Mouse (Mus musculus): Measurements from ENCODE around the gene Pnlip.

The Pnlip gene

GRCm38 (mm10) chr19:58652198-58652597, at the start of gene Pnlip:
Gene Pnlip, plus strand, starts transcription at chr19:58652498.
- DNase-seq (ENCODE audit: low read depth) = no peak

GRCm38 (mm10) chr19:58609716-58610115, 42.6 kb upstream of the Pnlip start:
- no peak for DNase-seq (ENCODE audit: low read depth)

- DNase-seq (ENCODE audit: low read depth) = no peak
These were observed 39.6 kb upstream of the Pnlip start for GRCm38 (mm10) chr19:58612745-58613144.

- DNase-seq (ENCODE audit: low read depth) = no peak
These were observed 35.7 kb upstream of the Pnlip start for GRCm38 (mm10) chr19:58616606-58617005.

- no peak for DNase-seq (ENCODE audit: low read depth)
These were observed 31.6 kb upstream of the Pnlip start for GRCm38 (mm10) chr19:58620661-58621060.

GRCm38 (mm10) chr19:58621646-58622045, 30.7 kb upstream of the Pnlip start:
- no peak for DNase-seq (ENCODE audit: low read depth)

- DNase-seq (ENCODE audit: low read depth) = no peak
These were observed 27.5 kb upstream of the Pnlip start for GRCm38 (mm10) chr19:58624799-58625198.

- no peak for DNase-seq (ENCODE audit: low read depth)
These were observed 26.9 kb upstream of the Pnlip start for GRCm38 (mm10) chr19:58625254-58625947.

- DNase-seq (ENCODE audit: low read depth) = no peak
These were observed 24.6 kb upstream of the Pnlip start for GRCm38 (mm10) chr19:58627406-58628337.

GRCm38 (mm10) chr19:58629351-58629773, 22.9 kb upstream of the Pnlip start:
- no peak for DNase-seq (ENCODE audit: low read depth)

- no peak for DNase-seq (ENCODE audit: low read depth)
These were observed 2.3 kb upstream of the Pnlip start for GRCm38 (mm10) chr19:58650036-58650435.

GRCm38 (mm10) chr19:58662098-58662497, 9.8 kb downstream of the Pnlip start:
- no peak for DNase-seq (ENCODE audit: low read depth)

- DNase-seq (ENCODE audit: low read depth) = no peak
These were observed 11.0 kb downstream of the Pnlip start for GRCm38 (mm10) chr19:58663317-58663716.

GRCm38 (mm10) chr19:58664901-58665300, 12.6 kb downstream of the Pnlip start:
- DNase-seq (ENCODE audit: low read depth) = no peak

GRCm38 (mm10) chr19:58674644-58675043, 22.3 kb downstream of the Pnlip start:
- DNase-seq (ENCODE audit: low read depth) = no peak

GRCm38 (mm10) chr19:58677117-58677516, 24.8 kb downstream of the Pnlip start:
- DNase-seq (ENCODE audit: low read depth) = no peak

- no peak for DNase-seq (ENCODE audit: low read depth)
These were observed 36.6 kb downstream of the Pnlip start for GRCm38 (mm10) chr19:58688933-58689332.

- DNase-seq (ENCODE audit: low read depth) = no peak
These were observed 43.0 kb downstream of the Pnlip start for GRCm38 (mm10) chr19:58695314-58695713.

- no peak for DNase-seq (ENCODE audit: low read depth)
These were observed 43.9 kb downstream of the Pnlip start for GRCm38 (mm10) chr19:58696235-58696634.

GRCm38 (mm10) chr19:58704556-58704955, 52.3 kb downstream of the Pnlip start:
- no peak for DNase-seq (ENCODE audit: low read depth)

GRCm38 (mm10) chr19:58708611-58709010, 56.3 kb downstream of the Pnlip start:
- DNase-seq (ENCODE audit: low read depth) = no peak

- no peak for DNase-seq (ENCODE audit: low read depth)
These were observed 65.6 kb downstream of the Pnlip start for GRCm38 (mm10) chr19:58717925-58718324.

GRCm38 (mm10) chr19:58720439-58720838, 68.1 kb downstream of the Pnlip start:
- DNase-seq (ENCODE audit: low read depth) = no peak

Data from c-Kit-positive CD71-positive TER-119-negative erythroid progenitor cells, embryonic 14.5 days (primary cell).